Mouse (Mus musculus) limb, embryonic 15.5 days (tissue): ENCODE data around the gene Adamts4. TPM values are rescaled to one million over a fixed set of nuclear protein-coding genes. Genes with fewer than 3 reads are reported as not detected.

ENCODE experiments used
- ATAC-seq: fragments of 200-750 bp; cut with Nextera tagmentation; 2 replicates; pipeline ENCODE4 v1.8.0; 2017; ENCODE audit warnings: low read depth, moderate TSS enrichment; ENCODE audit not compliant: insufficient number of reproducible peaks, low FRiP score, low TSS enrichment
- H3K27ac ChIP-seq: fragments of 300-500 bp; sonication (generic); 2 replicates; pipeline ENCODE4 v1.5.1; 2015; ENCODE audit warnings: moderate library complexity, mild to moderate bottlenecking, inconsistent platforms
- H3K27me3 ChIP-seq: fragments of 300-500 bp; sonication (generic); 2 replicates; pipeline ENCODE4 v1.6.1; 2015; ENCODE audit warnings: inconsistent platforms
- H3K36me3 ChIP-seq: fragments of 300-500 bp; sonication (generic); 2 replicates; pipeline ENCODE4 v1.6.1; 2015; ENCODE audit warnings: inconsistent platforms
- H3K4me1 ChIP-seq: fragments of 300-500 bp; sonication (generic); 2 replicates; pipeline ENCODE4 v1.6.1; 2015; ENCODE audit warnings: inconsistent platforms
- H3K4me2 ChIP-seq: fragments of 300-500 bp; sonication (generic); 2 replicates; pipeline ENCODE4 v1.6.1; 2015; ENCODE audit warnings: mild to moderate bottlenecking, inconsistent platforms
- H3K4me3 ChIP-seq: fragments of 300-500 bp; sonication (generic); 2 replicates; pipeline ENCODE4 v1.5.1; 2015; ENCODE audit warnings: mild to moderate bottlenecking, inconsistent platforms
- H3K9ac ChIP-seq: fragments of 300-500 bp; sonication (generic); 2 replicates; pipeline ENCODE4 v1.6.1; 2015; ENCODE audit warnings: inconsistent platforms
- H3K9me3 ChIP-seq: fragments of 300-500 bp; sonication (generic); 2 replicates; pipeline ENCODE4 v1.6.1; 2016; ENCODE audit warnings: inconsistent platforms
- WGBS: fragments of 180-500 bp; shearing (Covaris S2); methylation state at CpG from one replicate; pipeline ENCODE4 v1.1.7; 2015; 5-methylcytosine and 5-hydroxymethylcytosine counted together
- polyA plus RNA-seq: library from polyadenylated mRNA; unstranded; fragments of >200 nt; fragmentation: Nextera tagmentation; extraction: Ambion mirVana; gene quantifications from 2 replicates; pipeline ENCODE4 v1.2.1, GENCODE M21; 2015

Adamts4 gene
- 17.6 and 19.4 TPM in 2 replicates for polyA plus RNA-seq

- peaks cover 72% of the 10 kb centered on the region for H3K4me1 ChIP-seq
- H3K9me3 ChIP-seq: no peaks in the 10 kb centered on the region
- peak within 1 kb of the TSS; percentile 29 for H3K9ac ChIP-seq
- H3K36me3 ChIP-seq: peaks cover 18% of the 10 kb centered on the region
- peak within 1 kb of the TSS; percentile 58 for H3K4me2 ChIP-seq
- no peak for ATAC-seq
- 12% methylated on average over 5 of the region's 5 CpGs for WGBS
- peak within 1 kb of the TSS; percentile 91 for H3K27ac ChIP-seq
- H3K27me3 ChIP-seq: no peaks in the 10 kb centered on the region
- peak within 1 kb of the TSS; percentile 41 for H3K4me3 ChIP-seq
Observed at GRCm38 (mm10) chr1:171249913-171250600, at the start of gene Adamts4. TSS of gene Adamts4 (plus strand) at chr1:171250421.

GRCm38 (mm10) chr1:171200769-171201168, 49.5 kb upstream of the Adamts4 start:
- no peaks in the 10 kb centered on the region for H3K9me3 ChIP-seq
- H3K4me1 ChIP-seq: peaks cover 3% of the 10 kb centered on the region
- peaks cover 15% of the 10 kb centered on the region for H3K27me3 ChIP-seq
- H3K4me2 ChIP-seq: no peak overlapping the region
- no peaks in the 10 kb centered on the region for H3K36me3 ChIP-seq
- no peak overlapping the region for H3K4me3 ChIP-seq
- no peak for ATAC-seq
- H3K27ac ChIP-seq: no peak overlapping the region
- no peak overlapping the region for H3K9ac ChIP-seq
- 94% methylated on average over 1 of the region's 1 CpGs for WGBS

- WGBS: 49% methylated on average over 11 of the region's 11 CpGs
- Histone ChIP-seq H3K9ac (no peak overlapping the region), H3K27ac (no peak overlapping the region), H3K4me3 (no peak overlapping the region), H3K36me3 (no peaks in the 10 kb centered on the region), H3K4me2 (no peak overlapping the region), H3K4me1 (no peaks in the 10 kb centered on the region), H3K27me3 (no peaks in the 10 kb centered on the region), H3K9me3 (no peaks in the 10 kb centered on the region)
- no peak for ATAC-seq
Observed at GRCm38 (mm10) chr1:171203471-171204248, 46.6 kb upstream of the Adamts4 start.

- no peaks in the 10 kb centered on the region for H3K27me3 ChIP-seq
- H3K9me3 ChIP-seq: no peaks in the 10 kb centered on the region
- WGBS: 27% methylated on average over 7 of the region's 7 CpGs
- no peaks in the 10 kb centered on the region for H3K36me3 ChIP-seq
- H3K4me1 ChIP-seq: no peaks in the 10 kb centered on the region
- no peak for ATAC-seq
- H3K4me3 ChIP-seq: no peak overlapping the region
- no peak overlapping the region for H3K9ac ChIP-seq
- no peak overlapping the region for H3K27ac ChIP-seq
- H3K4me2 ChIP-seq: no peak overlapping the region
Observed at GRCm38 (mm10) chr1:171204249-171204644, 46.0 kb upstream of the Adamts4 start.

GRCm38 (mm10) chr1:171205704-171206493, 44.3 kb upstream of the Adamts4 start:
- ATAC-seq: no peak
- H3K4me3 ChIP-seq: no peak overlapping the region
- no peak overlapping the region for H3K4me2 ChIP-seq
- 65% methylated on average over 6 of the region's 6 CpGs for WGBS
- no peaks in the 10 kb centered on the region for H3K27me3 ChIP-seq
- H3K36me3 ChIP-seq: no peaks in the 10 kb centered on the region
- no peak overlapping the region for H3K9ac ChIP-seq
- H3K4me1 ChIP-seq: no peaks in the 10 kb centered on the region
- H3K27ac ChIP-seq: no peak overlapping the region
- H3K9me3 ChIP-seq: no peaks in the 10 kb centered on the region

GRCm38 (mm10) chr1:171209409-171209808, 40.8 kb upstream of the Adamts4 start:
- WGBS: 26% methylated on average over 4 of the region's 4 CpGs
- no peak overlapping the region for H3K27ac ChIP-seq
- ATAC-seq: no peak
- no peak overlapping the region for H3K4me3 ChIP-seq
- H3K4me2 ChIP-seq: no peak overlapping the region
- no peaks in the 10 kb centered on the region for H3K27me3 ChIP-seq
- no peaks in the 10 kb centered on the region for H3K36me3 ChIP-seq
- H3K4me1 ChIP-seq: no peaks in the 10 kb centered on the region
- H3K9ac ChIP-seq: no peak overlapping the region
- no peaks in the 10 kb centered on the region for H3K9me3 ChIP-seq

- no peak overlapping the region for H3K9ac ChIP-seq
- H3K27ac ChIP-seq: no peak overlapping the region
- 58% methylated on average over 3 of the region's 3 CpGs for WGBS
- no peaks in the 10 kb centered on the region for H3K4me1 ChIP-seq
- no peaks in the 10 kb centered on the region for H3K36me3 ChIP-seq
- no peaks in the 10 kb centered on the region for H3K27me3 ChIP-seq
- H3K4me3 ChIP-seq: no peak overlapping the region
- no peaks in the 10 kb centered on the region for H3K9me3 ChIP-seq
- ATAC-seq: no peak
- no peak overlapping the region for H3K4me2 ChIP-seq
Observed at GRCm38 (mm10) chr1:171212854-171213253, 37.4 kb upstream of the Adamts4 start.

GRCm38 (mm10) chr1:171213801-171214496, 36.3 kb upstream of the Adamts4 start, which contains the start of gene Nr1i3:
TSS of gene Nr1i3 (plus strand) at chr1:171213970.
- H3K4me3 ChIP-seq: no peak within 1 kb of the TSS
- H3K9ac ChIP-seq: no peak within 1 kb of the TSS
- H3K36me3 ChIP-seq: peaks cover 8% of the 10 kb centered on the region
- H3K27me3 ChIP-seq: no peaks in the 10 kb centered on the region
- no peak within 1 kb of the TSS for H3K4me2 ChIP-seq
- 65% methylated on average over 10 of the region's 10 CpGs for WGBS
- H3K27ac ChIP-seq: no peak within 1 kb of the TSS
- no peaks in the 10 kb centered on the region for H3K9me3 ChIP-seq
- ATAC-seq: no peak
- no peaks in the 10 kb centered on the region for H3K4me1 ChIP-seq

- ATAC-seq: no peak
- WGBS: 89% methylated on average over 18 of the region's 18 CpGs
- peaks cover 20% of the 10 kb centered on the region for H3K36me3 ChIP-seq
- H3K27me3 ChIP-seq: no peaks in the 10 kb centered on the region
- no peak overlapping the region for H3K4me3 ChIP-seq
- no peak overlapping the region for H3K27ac ChIP-seq
- no peak overlapping the region for H3K9ac ChIP-seq
- no peaks in the 10 kb centered on the region for H3K9me3 ChIP-seq
- no peak overlapping the region for H3K4me2 ChIP-seq
- peaks cover 9% of the 10 kb centered on the region for H3K4me1 ChIP-seq
Observed at GRCm38 (mm10) chr1:171216241-171216955, 33.8 kb upstream of the Adamts4 start.

GRCm38 (mm10) chr1:171220871-171221270, 29.4 kb upstream of the Adamts4 start:
- Histone ChIP-seq H3K9ac (no peak overlapping the region), H3K27me3 (no peaks in the 10 kb centered on the region)
- 5% methylated on average over 10 of the region's 10 CpGs for WGBS

More at GRCm38 (mm10) chr1:171220871-171221270, 29.4 kb upstream of the Adamts4 start:
- H3K4me1 ChIP-seq: peaks cover 15% of the 10 kb centered on the region
- H3K36me3 ChIP-seq: peaks cover 20% of the 10 kb centered on the region
- no peak overlapping the region for H3K27ac ChIP-seq
- peak overlapping the region; percentile 87 for H3K4me2 ChIP-seq
- no peaks in the 10 kb centered on the region for H3K9me3 ChIP-seq
- H3K4me3 ChIP-seq: peak overlapping the region; percentile 64
- ATAC-seq: no peak
